Mouse (Mus musculus): ENCODE data around the gene Hspb2. TPM values are rescaled to one million over a fixed set of nuclear protein-coding genes. Genes with fewer than 3 reads are reported as not detected.

The Hspb2 gene
- 4.9 and 6.6 TPM in 2 replicates for polyA plus RNA-seq (2015; fragmentation: Nextera tagmentation; extraction: Ambion mirVana)

DNA sequence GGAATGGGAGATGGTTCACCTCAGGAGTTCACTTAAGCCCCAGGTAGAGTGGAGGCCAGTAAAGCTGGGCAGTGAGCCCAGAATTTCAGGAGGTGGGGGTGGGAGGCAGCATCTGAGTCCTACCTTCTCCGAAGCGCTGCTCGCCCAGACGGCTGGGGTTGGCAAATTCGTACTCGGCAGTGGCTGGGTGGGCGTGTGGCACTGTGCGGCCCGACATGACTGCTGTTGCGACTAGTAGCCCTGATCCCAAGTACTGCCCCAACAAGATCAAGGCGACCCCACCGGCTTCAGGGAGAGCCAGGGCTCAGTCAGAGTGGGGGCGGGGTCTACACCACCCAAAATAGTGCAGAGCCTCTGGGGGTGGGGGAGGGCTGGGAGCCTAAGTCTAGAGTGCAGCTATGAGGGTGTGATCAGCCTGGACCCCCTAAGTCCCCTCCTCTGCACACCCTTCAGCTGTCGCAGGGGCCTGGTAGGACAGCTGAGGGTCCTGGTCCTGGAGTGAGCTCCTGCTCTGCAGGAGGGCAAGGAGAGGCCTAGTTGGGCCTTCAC, at the start of gene Hspb2:
TSS of gene Hspb2 (minus strand) at position 301 of the 549 bp plus-strand sequence.
- Histone ChIP-seq H3K27ac (replicated peaks) (no peak within 1 kb of the TSS), H3K9me3 (replicated peaks) (no peaks in the 10 kb centered on the region), H3K4me3 (replicated peaks) (no peak within 1 kb of the TSS), H3K9ac (replicated peaks) (no peak within 1 kb of the TSS), H3K4me1 (peaks cover 6% of the 10 kb centered on the region; the same call in 1 of the 2 replicates), H3K36me3 (no peaks in the 10 kb centered on the region), H3K27me3 (replicated peaks) (peaks cover under 1% of the 10 kb centered on the region; the same call in 1 of the 2 replicates), H3K4me2 (0 out of 2 replicates have a peak within 1 kb of the TSS, but pooled peaks have one; percentile 13)
- ATAC-seq (ENCODE audit: low FRiP score) = no peak
- WGBS = 75% methylated on average over 14 of the region's 14 CpGs

DNA sequence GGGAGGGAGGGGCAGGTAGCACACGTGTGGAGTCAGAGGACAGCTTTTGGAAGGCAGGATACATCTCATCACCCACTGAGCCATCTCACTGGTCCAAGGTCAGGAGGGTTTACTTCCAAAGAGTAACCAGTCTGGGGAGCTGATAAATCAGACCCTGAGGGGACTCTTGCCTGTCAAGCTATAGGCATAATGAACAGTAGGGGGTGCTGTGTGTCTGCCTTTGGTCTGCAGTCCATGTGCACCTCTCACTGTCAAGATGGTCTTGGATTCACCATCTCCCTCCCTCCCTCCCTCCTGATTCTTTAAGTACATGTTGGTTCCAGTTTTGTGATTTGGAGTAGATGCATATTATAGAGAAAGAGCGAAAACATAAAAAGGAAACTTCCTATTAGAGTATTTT, 48.8 kb upstream of the Hspb2 start:
- no peak for ATAC-seq (ENCODE audit: low FRiP score)
- Histone ChIP-seq H3K27ac (replicated peaks) (no peak overlapping the region), H3K4me1 (no peaks in the 10 kb centered on the region), H3K9ac (replicated peaks) (no peak overlapping the region), H3K27me3 (replicated peaks) (no peaks in the 10 kb centered on the region), H3K4me2 (no peak overlapping the region), H3K9me3 (replicated peaks) (no peaks in the 10 kb centered on the region), H3K4me3 (replicated peaks) (no peak overlapping the region), H3K36me3 (peaks cover 66% of the 10 kb centered on the region)
- WGBS = 57% methylated on average over 2 of the region's 2 CpGs

DNA sequence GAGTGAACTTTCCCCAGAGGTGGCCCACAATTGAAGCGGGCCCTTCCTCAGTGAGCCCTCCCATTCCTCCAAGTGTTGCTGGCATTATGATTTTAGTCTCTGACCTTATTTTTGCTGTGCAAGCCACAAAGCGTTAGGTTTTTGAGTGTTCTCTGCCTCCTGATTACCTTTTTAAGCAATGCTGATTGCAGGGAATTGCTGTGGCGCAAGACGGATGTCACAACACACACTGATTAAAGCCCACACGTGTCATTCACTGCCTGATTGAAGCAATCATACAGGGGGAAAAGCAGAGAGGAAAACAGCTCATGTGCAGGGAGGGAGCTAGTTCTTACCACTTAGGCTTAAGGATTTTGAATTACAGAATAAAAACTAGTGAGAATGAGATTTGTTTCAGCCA, 46.2 kb upstream of the Hspb2 start:
- no peaks in the 10 kb centered on the region for H3K27me3 ChIP-seq (replicated peaks)
- no peak overlapping the region for H3K27ac ChIP-seq (replicated peaks)
- no peak overlapping the region for H3K9ac ChIP-seq (replicated peaks)
- H3K4me1 ChIP-seq = no peaks in the 10 kb centered on the region
- no peaks in the 10 kb centered on the region for H3K9me3 ChIP-seq (replicated peaks)
- no peak for ATAC-seq (ENCODE audit: low FRiP score)
- 81% methylated on average over 5 of the region's 5 CpGs for WGBS
- H3K4me3 ChIP-seq (replicated peaks) = no peak overlapping the region
- peaks cover 58% of the 10 kb centered on the region for H3K36me3 ChIP-seq
- no peak overlapping the region for H3K4me2 ChIP-seq

DNA sequence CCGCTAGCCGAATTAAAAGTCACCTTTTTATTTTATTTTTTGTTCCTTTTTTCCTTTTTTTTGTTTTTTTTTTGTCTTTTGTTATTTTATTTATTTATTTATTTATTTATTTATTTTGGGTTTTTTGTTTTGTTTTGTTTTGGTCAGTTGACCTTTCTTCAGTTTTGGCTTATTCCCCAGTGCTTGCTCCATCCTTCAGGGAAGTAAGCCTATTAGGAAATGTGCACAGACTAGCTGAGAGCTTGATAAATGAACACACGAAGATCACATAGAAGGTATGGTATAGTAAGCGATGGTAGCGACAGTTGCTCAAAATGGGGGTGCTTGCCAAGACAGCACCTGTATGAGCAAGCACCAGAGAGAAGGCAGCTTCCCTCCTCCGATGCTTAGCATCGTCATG, 45.5 kb upstream of the Hspb2 start:
- H3K36me3 ChIP-seq = peaks cover 53% of the 10 kb centered on the region
- no peaks in the 10 kb centered on the region for H3K27me3 ChIP-seq (replicated peaks)
- no peak overlapping the region for H3K9ac ChIP-seq (replicated peaks)
- H3K4me1 ChIP-seq = no peaks in the 10 kb centered on the region
- H3K27ac ChIP-seq (replicated peaks) = no peak overlapping the region
- WGBS = 94% methylated on average over 7 of the region's 7 CpGs
- ATAC-seq (ENCODE audit: low FRiP score) = no peak
- H3K4me3 ChIP-seq (replicated peaks) = no peak overlapping the region
- no peak overlapping the region for H3K4me2 ChIP-seq
- no peaks in the 10 kb centered on the region for H3K9me3 ChIP-seq (replicated peaks)

DNA sequence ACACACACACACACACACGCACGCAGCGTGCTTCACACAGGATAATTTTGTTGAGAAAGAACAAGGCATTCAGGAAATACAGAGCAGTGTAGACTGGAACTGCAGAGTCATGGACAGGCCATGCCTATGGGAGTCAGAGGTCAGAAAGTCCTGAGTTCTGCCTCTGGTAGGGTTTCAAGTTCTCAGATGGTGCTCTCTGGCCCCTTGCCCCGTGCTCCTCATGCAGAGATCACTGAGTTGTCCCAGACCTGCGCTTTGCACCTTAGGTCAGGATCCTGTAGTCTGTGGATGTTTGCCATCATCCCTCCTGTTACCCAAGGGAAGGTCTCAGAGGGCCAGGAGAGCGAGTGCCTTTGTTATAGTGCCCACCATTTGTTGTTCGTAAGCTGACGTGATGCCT, 44.6 kb upstream of the Hspb2 start:
- Histone ChIP-seq H3K9me3 (replicated peaks) (no peaks in the 10 kb centered on the region), H3K4me2 (no peak overlapping the region), H3K36me3 (peaks cover 51% of the 10 kb centered on the region), H3K27ac (replicated peaks) (no peak overlapping the region), H3K4me1 (no peaks in the 10 kb centered on the region), H3K4me3 (replicated peaks) (no peak overlapping the region), H3K27me3 (replicated peaks) (no peaks in the 10 kb centered on the region), H3K9ac (replicated peaks) (no peak overlapping the region)
- ATAC-seq (ENCODE audit: low FRiP score) = no peak
- WGBS = 92% methylated on average over 8 of the region's 8 CpGs

DNA sequence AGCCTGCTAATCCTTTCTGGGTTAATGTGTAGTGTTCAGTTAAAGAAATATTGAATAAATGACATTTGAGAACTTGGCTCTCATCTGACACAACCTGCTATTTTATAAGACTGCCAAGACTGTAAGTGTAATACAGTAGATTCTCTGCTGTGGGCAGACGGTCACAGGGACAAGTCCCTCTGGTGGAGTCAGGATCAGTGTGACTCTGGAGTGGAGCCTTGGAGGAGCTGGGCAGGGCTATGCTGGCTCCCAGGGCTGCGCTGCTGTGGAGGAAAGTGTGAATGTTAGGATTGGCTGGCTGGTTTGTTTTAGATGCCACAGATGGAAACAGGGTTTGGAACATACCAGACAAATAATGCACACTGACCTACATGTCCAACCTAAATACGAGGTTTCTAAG, 43.1 kb upstream of the Hspb2 start:
- peaks cover 46% of the 10 kb centered on the region for H3K36me3 ChIP-seq
- H3K4me2 ChIP-seq = no peak overlapping the region
- WGBS = 90% methylated on average over 3 of the region's 3 CpGs
- no peaks in the 10 kb centered on the region for H3K4me1 ChIP-seq
- H3K27ac ChIP-seq (replicated peaks) = no peak overlapping the region
- H3K27me3 ChIP-seq (replicated peaks) = no peaks in the 10 kb centered on the region
- H3K9ac ChIP-seq (replicated peaks) = no peak overlapping the region
- ATAC-seq (ENCODE audit: low FRiP score) = no peak
- no peak overlapping the region for H3K4me3 ChIP-seq (replicated peaks)
- H3K9me3 ChIP-seq (replicated peaks) = no peaks in the 10 kb centered on the region

DNA sequence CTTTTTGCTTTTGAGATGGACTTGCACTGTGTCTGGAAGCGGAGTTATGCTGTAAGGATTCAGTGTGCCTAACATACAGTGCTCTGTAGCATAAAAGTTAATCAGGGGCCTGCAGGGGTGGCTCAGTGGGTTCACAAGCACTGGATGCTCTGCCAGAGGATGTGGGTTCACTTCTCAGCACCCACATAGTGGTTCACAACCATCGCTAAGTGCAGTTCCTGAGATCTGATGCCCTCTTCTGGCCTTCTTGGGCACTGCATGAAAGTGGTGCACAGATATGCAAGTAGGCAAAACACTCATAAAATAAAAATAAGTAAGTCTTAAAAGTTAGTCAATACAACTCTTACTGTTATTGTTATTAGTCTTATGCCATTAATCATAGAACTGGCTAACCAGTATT, 30.0 kb upstream of the Hspb2 start:
- no peak for ATAC-seq (ENCODE audit: low FRiP score)
- no peak overlapping the region for H3K4me3 ChIP-seq (replicated peaks)
- H3K27ac ChIP-seq (replicated peaks) = no peak overlapping the region
- no peaks in the 10 kb centered on the region for H3K4me1 ChIP-seq
- no peak overlapping the region for H3K9ac ChIP-seq (replicated peaks)
- no peaks in the 10 kb centered on the region for H3K9me3 ChIP-seq (replicated peaks)
- peaks cover 67% of the 10 kb centered on the region for H3K36me3 ChIP-seq
- WGBS = 82% methylated on average over 2 of the region's 2 CpGs
- H3K27me3 ChIP-seq (replicated peaks) = no peaks in the 10 kb centered on the region
- H3K4me2 ChIP-seq = no peak overlapping the region

DNA sequence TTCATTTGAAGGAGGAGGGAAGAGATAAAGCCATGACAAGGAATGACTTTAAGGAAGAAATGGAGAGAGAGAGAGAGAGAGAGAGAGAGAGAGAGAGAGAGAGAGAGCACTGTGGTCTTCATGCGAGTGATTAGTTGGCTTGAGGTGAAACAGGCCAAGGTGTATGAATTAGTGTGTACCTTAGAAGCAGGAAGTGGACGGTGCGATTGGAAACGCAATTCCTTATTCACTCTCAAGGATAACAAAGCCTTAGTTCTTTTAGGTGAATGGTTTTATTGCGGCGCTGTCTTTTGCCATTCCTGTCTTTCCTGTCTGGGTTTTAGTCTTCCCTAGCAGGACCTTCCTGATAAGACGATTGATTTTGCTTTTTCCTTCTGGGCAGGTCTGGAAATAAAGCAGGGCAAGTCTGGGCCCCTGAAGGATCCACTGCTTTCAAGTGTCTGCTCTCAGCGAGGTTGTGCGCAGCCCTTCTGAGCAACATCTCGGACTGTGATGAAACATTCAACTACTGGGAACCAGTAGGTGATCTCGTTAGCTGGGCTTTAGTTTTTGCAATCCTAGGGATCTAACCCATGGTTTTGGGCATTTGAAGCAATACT, 24.1 kb upstream of the Hspb2 start:
- peaks cover 25% of the 10 kb centered on the region for H3K36me3 ChIP-seq
- H3K27ac ChIP-seq (replicated peaks) = peak overlapping the region; percentile 95; the same call in 1 of the 2 replicates
- WGBS = 53% methylated on average over 11 of the region's 11 CpGs
- peak overlapping the region; percentile 92 for H3K9ac ChIP-seq (replicated peaks)
- no peak for ATAC-seq (ENCODE audit: low FRiP score)
- no peaks in the 10 kb centered on the region for H3K27me3 ChIP-seq (replicated peaks)
- peak overlapping the region; percentile 73 for H3K4me2 ChIP-seq
- peak overlapping the region; percentile 89 for H3K4me3 ChIP-seq (replicated peaks)
- H3K9me3 ChIP-seq (replicated peaks) = no peaks in the 10 kb centered on the region
- peaks cover 23% of the 10 kb centered on the region for H3K4me1 ChIP-seq

DNA sequence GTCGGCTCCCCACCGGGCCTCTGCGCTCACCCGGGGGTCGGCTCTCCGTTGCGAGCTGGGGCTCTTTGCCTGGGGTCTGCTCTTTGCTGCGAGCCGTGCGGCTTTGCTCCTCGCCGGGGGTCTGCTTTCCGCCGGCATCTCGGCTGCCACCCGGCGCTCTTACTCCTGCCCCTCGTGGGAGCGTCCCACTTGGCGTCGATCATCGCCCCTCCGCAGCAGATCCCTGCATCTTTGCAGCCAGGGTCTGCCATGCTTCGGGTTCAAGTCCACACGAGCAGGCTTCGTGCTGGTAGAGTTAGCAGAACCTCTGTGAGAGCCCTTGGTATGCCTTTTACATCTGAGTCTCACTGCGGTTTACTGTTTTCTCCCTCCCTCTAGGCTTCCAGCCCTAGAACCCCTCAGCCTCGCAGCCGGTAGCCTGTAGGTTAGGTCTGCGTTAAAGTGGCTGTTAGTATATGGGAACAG, 23.5 kb upstream of the Hspb2 start:
- peak; percentile 68 for ATAC-seq (ENCODE audit: low FRiP score)
- H3K4me1 ChIP-seq = peaks cover 23% of the 10 kb centered on the region
- under 1% methylated on average over 29 of the region's 30 CpGs for WGBS
- peak overlapping the region; percentile 89 for H3K4me3 ChIP-seq (replicated peaks)
- H3K4me2 ChIP-seq = peak overlapping the region; percentile 73
- peaks cover 22% of the 10 kb centered on the region for H3K36me3 ChIP-seq
- H3K9me3 ChIP-seq (replicated peaks) = no peaks in the 10 kb centered on the region
- H3K9ac ChIP-seq (replicated peaks) = peak overlapping the region; percentile 92
- no peaks in the 10 kb centered on the region for H3K27me3 ChIP-seq (replicated peaks)
- peak overlapping the region; percentile 95 for H3K27ac ChIP-seq (replicated peaks)

DNA sequence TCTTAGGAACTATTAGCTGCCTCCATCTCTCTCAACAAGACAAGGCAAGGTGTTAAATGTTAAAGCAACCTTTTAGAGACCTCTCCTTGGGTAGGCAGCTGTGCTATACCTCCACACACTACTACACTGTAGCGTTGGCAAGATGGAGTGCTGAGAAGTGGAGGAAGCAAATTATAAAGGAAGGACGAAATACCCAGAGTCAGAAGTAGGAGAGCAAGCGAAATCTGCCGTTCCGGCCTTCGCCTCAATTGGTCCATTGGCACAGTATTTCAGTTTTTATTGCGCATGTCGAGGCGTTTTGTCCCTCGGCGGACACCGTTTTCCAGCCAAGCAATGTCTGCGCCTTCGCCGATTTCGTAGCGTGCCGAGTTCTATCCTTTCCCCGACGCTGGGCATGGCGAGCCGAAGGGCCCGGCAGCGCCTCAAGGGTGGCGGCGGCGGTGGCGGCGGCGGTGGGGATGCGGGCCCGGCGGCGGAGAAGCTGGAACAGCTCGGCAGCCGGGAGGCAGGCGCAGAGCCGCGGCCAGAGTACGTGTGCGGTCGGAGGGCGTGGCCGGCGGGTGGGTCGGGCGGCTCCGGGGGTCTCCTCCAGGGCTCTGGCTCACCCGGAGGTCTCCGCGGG, 22.9 kb upstream of the Hspb2 start, which contains the start of the genes Alg9 and 1110032A03Rik:
TSS of gene Alg9 (plus strand) at position 29 of the 622 bp plus-strand sequence.
TSS of gene 1110032A03Rik (minus strand) at position 530 of the 622 bp plus-strand sequence.
- no peaks in the 10 kb centered on the region for H3K27me3 ChIP-seq (replicated peaks)
- ATAC-seq (ENCODE audit: low FRiP score) = peak; percentile 79
- H3K4me2 ChIP-seq = peak within 1 kb of the TSS; percentile 73
- peak within 1 kb of the TSS; percentile 89 for H3K4me3 ChIP-seq (replicated peaks)
- H3K36me3 ChIP-seq = peaks cover 18% of the 10 kb centered on the region
- H3K9me3 ChIP-seq (replicated peaks) = no peaks in the 10 kb centered on the region
- peaks cover 23% of the 10 kb centered on the region for H3K4me1 ChIP-seq
- H3K27ac ChIP-seq (replicated peaks) = peak within 1 kb of the TSS; percentile 95
- H3K9ac ChIP-seq (replicated peaks) = peak within 1 kb of the TSS; percentile 92
- under 1% methylated on average over 43 of the region's 51 CpGs for WGBS

DNA sequence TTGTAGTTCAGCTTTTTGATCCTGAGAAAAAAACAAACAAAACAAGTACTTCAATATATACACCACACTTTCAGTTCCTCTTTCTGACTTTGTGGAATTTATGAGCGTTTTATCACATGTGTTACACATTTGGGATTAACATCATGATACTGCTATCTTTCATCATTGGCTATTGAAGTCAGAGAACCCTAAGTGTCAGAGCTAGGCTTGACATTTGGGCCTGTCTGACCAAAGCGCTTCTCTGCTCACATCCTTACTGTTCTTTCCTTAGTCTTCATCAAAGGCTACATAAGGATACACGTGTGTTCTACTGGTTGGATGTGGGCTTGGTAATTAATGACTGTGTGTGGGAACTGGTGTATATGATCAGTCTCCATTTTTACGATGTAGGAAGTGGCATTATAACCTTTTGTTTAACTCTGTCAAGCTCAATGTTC, 21.9 kb upstream of the Hspb2 start:
- Histone ChIP-seq H3K27ac (replicated peaks) (0 out of 2 replicates have a peak overlapping the region, but pooled peaks have one; percentile 95), H3K4me2 (peak overlapping the region; percentile 73), H3K27me3 (replicated peaks) (no peaks in the 10 kb centered on the region), H3K36me3 (peaks cover 12% of the 10 kb centered on the region), H3K9me3 (replicated peaks) (no peaks in the 10 kb centered on the region), H3K4me1 (peaks cover 28% of the 10 kb centered on the region), H3K4me3 (replicated peaks) (peak overlapping the region; percentile 89), H3K9ac (replicated peaks) (peak overlapping the region; percentile 92; the same call in 1 of the 2 replicates)
- ATAC-seq (ENCODE audit: low FRiP score) = no peak
- 70% methylated on average over 4 of the region's 4 CpGs for WGBS

DNA sequence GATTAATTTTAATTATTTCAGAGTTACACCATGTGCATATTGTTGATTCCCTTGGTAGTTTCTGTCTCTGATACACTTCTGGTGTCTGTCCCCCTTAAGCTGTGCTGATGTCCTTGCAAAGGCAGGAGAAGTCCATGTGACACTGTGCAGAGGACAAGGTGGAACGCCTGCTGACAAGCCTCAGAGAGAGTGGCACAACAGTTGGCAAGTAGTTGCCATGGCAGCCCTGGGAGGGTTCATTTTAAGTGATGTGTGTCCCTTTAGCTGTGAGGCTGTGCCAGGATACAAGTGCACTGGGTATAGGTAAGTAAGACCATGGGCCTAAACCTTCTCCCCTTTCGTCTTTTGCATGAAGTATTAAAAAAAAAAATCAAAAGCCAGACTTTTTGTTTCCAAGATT, 17.9 kb upstream of the Hspb2 start:
- Histone ChIP-seq H3K4me2 (no peak overlapping the region), H3K36me3 (peaks cover 12% of the 10 kb centered on the region), H3K9me3 (replicated peaks) (no peaks in the 10 kb centered on the region), H3K27ac (replicated peaks) (no peak overlapping the region), H3K4me3 (replicated peaks) (no peak overlapping the region), H3K4me1 (peaks cover 27% of the 10 kb centered on the region), H3K9ac (replicated peaks) (no peak overlapping the region), H3K27me3 (replicated peaks) (no peaks in the 10 kb centered on the region)
- 85% methylated on average over 2 of the region's 2 CpGs for WGBS
- no peak for ATAC-seq (ENCODE audit: low FRiP score)
